Mouse (Mus musculus) forebrain, embryonic 15.5 days (tissue): Measurements from ENCODE around the gene Tbc1d30. TPM values are rescaled to one million over a fixed set of nuclear protein-coding genes. Genes with fewer than 3 reads are reported as not detected.

Experiments
- ATAC-seq: fragments of 200-750 bp; cut with Nextera tagmentation; replicated peaks from 2 replicates; pipeline ENCODE4 v1.8.0; 2017; ENCODE audit warnings: mild to moderate bottlenecking, moderate TSS enrichment, moderate library complexity
- H3K27ac ChIP-seq: fragments of 300-500 bp; sonication (generic); replicated peaks from 2 replicates; pipeline ENCODE4 v1.5.1; 2015; ENCODE audit warnings: mild to moderate bottlenecking, inconsistent platforms
- H3K27me3 ChIP-seq: fragments of 300-500 bp; sonication (generic); 2 replicates; pipeline ENCODE4 v1.6.1; 2015; ENCODE audit warnings: inconsistent platforms
- H3K36me3 ChIP-seq: fragments of 300-500 bp; sonication (generic); 2 replicates; pipeline ENCODE4 v1.6.1; 2015; ENCODE audit warnings: mild to moderate bottlenecking, inconsistent platforms
- H3K4me1 ChIP-seq: fragments of 300-500 bp; sonication (generic); 2 replicates; pipeline ENCODE4 v1.6.1; 2015; ENCODE audit warnings: inconsistent platforms
- H3K4me2 ChIP-seq: fragments of 300-500 bp; sonication (generic); replicated peaks from 2 replicates; pipeline ENCODE4 v1.6.1; 2015; ENCODE audit warnings: mild to moderate bottlenecking, inconsistent platforms
- H3K4me3 ChIP-seq: fragments of 300-500 bp; sonication (generic); 2 replicates; pipeline ENCODE4 v1.5.1; 2015; ENCODE audit warnings: mild to moderate bottlenecking, inconsistent platforms
- H3K9ac ChIP-seq: fragments of 300-500 bp; sonication (generic); replicated peaks from 2 replicates; pipeline ENCODE4 v1.6.1; 2015; ENCODE audit warnings: mild to moderate bottlenecking, inconsistent platforms
- H3K9me3 ChIP-seq: fragments of 300-500 bp; sonication (generic); 2 replicates; pipeline ENCODE4 v1.6.1; 2016; ENCODE audit warnings: inconsistent platforms
- WGBS: fragments of 180-500 bp; shearing (Covaris S2); methylation state at CpG from one replicate; pipeline ENCODE4 v1.1.7; 2015; ENCODE audit warnings: mixed read lengths; 5-methylcytosine and 5-hydroxymethylcytosine counted together
- polyA plus RNA-seq: library from polyadenylated mRNA; unstranded; fragments of >200 nt; fragmentation: Nextera tagmentation; extraction: Ambion mirVana; gene quantifications from 2 replicates; pipeline ENCODE4 v1.2.1, GENCODE M21; 2015

Tbc1d30 gene
- polyA plus RNA-seq, 1 experiment from 2014 or later, result 9.1 TPM

GRCm38 (mm10) chr10:121282436-121282835 is 68.6 kb downstream of the Tbc1d30 start:
- Histone ChIP-seq H3K4me3 (no peak overlapping the region), H3K4me1 (no peaks in the 10 kb centered on the region), H3K9me3 (no peaks in the 10 kb centered on the region), H3K4me2 (no peak overlapping the region), H3K27me3 (no peaks in the 10 kb centered on the region), H3K9ac (no peak overlapping the region), H3K36me3 (peaks cover 3% of the 10 kb centered on the region; the same call in 1 of the 2 replicates), H3K27ac (no peak overlapping the region)
- ATAC-seq, result no peak
- WGBS, result 82% methylated on average over 11 of the region's 11 CpGs

DNA sequence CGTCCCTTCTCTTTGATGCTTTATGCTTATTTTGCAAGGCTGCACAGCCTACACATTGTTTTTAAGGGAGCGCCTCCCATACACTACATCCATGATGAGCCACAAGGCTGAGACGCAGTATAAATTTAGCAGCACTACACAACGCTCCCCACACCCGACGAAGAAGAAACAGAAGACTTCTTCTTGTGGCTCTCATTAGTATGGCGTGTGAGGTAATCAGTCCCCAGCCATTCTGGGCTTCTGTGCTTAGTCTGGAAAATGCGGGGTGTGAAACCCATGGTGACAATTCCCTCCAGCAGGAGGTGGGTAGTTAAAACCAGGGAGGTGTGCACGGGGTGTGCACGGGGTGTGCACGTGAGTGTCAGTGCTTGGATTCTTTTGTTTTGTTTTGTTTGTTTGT is 70.1 kb downstream of the Tbc1d30 start:
- H3K9me3 ChIP-seq, result no peaks in the 10 kb centered on the region
- ATAC-seq, result no peak
- no peaks in the 10 kb centered on the region for H3K27me3 ChIP-seq
- H3K4me1 ChIP-seq, result no peaks in the 10 kb centered on the region
- H3K36me3 ChIP-seq, result 0 out of 2 replicates have a peak, but pooled peaks cover under 1% of the 10 kb centered on the region
- H3K9ac ChIP-seq, result no peak overlapping the region
- H3K4me2 ChIP-seq, result no peak overlapping the region
- H3K27ac ChIP-seq, result no peak overlapping the region
- 75% methylated on average over 11 of the region's 11 CpGs for WGBS
- no peak overlapping the region for H3K4me3 ChIP-seq

- H3K9ac ChIP-seq, result no peak overlapping the region
- 76% methylated on average over 2 of the region's 2 CpGs for WGBS
- no peak overlapping the region for H3K4me3 ChIP-seq
These were observed 74.0 kb downstream of the Tbc1d30 start for GRCm38 (mm10) chr10:121277022-121277471.

DNA sequence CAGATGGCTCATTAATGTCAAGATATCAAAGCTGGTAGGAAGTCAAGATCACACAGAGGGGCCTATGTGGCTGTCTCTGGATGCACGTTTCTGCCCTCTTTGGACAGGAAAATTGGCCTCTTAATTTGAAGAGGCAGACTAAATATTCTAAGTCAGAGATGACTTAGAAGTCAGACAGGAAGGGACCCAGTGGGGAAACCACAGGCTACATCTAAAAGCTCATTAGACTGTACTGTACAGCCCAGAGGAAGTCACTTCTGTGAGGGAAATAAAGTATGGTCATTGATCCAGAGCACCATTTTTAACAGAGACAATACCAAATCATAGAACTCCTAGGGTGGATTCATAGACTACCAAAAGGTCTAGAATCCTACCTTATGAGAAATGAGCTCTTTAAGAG is 76.1 kb downstream of the Tbc1d30 start:
- peaks cover 30% of the 10 kb centered on the region for H3K36me3 ChIP-seq

More at GRCm38 (mm10) chr10:121277022-121277471, 74.0 kb downstream of the Tbc1d30 start:
- Histone ChIP-seq H3K4me2 (no peak overlapping the region), H3K27ac (no peak overlapping the region), H3K4me1 (no peaks in the 10 kb centered on the region), H3K9me3 (no peaks in the 10 kb centered on the region), H3K36me3 (peaks cover 18% of the 10 kb centered on the region), H3K27me3 (no peaks in the 10 kb centered on the region)
- no peak for ATAC-seq

GRCm38 (mm10) chr10:121271002-121271401 is 80.1 kb downstream of the Tbc1d30 start:
- H3K36me3 ChIP-seq, result peaks cover 46% of the 10 kb centered on the region
- ATAC-seq, result no peak
- no peak overlapping the region for H3K4me3 ChIP-seq
- 82% methylated on average over 8 of the region's 8 CpGs for WGBS
- H3K27ac ChIP-seq, result no peak overlapping the region
- H3K9ac ChIP-seq, result no peak overlapping the region
- no peaks in the 10 kb centered on the region for H3K27me3 ChIP-seq
- no peaks in the 10 kb centered on the region for H3K4me1 ChIP-seq
- no peak overlapping the region for H3K4me2 ChIP-seq
- no peaks in the 10 kb centered on the region for H3K9me3 ChIP-seq

More for the DNA sequence above, 76.1 kb downstream of the Tbc1d30 start:
- no peak overlapping the region for H3K4me2 ChIP-seq
- H3K9me3 ChIP-seq, result no peaks in the 10 kb centered on the region
- no peak for ATAC-seq
- no peak overlapping the region for H3K4me3 ChIP-seq
- no peaks in the 10 kb centered on the region for H3K27me3 ChIP-seq
- no peaks in the 10 kb centered on the region for H3K4me1 ChIP-seq
- WGBS, result 97% methylated on average over 1 of the region's 1 CpGs
- no peak overlapping the region for H3K27ac ChIP-seq
- no peak overlapping the region for H3K9ac ChIP-seq

- no peak for ATAC-seq
- H3K4me3 ChIP-seq, result no peak overlapping the region
- peaks cover 36% of the 10 kb centered on the region for H3K36me3 ChIP-seq
- no peaks in the 10 kb centered on the region for H3K4me1 ChIP-seq
- H3K9me3 ChIP-seq, result no peaks in the 10 kb centered on the region
- 89% methylated on average over 8 of the region's 8 CpGs for WGBS
- H3K9ac ChIP-seq, result no peak overlapping the region
- H3K27ac ChIP-seq, result no peak overlapping the region
- no peak overlapping the region for H3K4me2 ChIP-seq
- H3K27me3 ChIP-seq, result no peaks in the 10 kb centered on the region
These were observed 82.3 kb downstream of the Tbc1d30 start for GRCm38 (mm10) chr10:121268771-121269170.

GRCm38 (mm10) chr10:121264204-121264575 is 86.9 kb downstream of the Tbc1d30 start:
- Histone ChIP-seq H3K4me2 (no peak overlapping the region), H3K27ac (no peak overlapping the region), H3K36me3 (peaks cover 18% of the 10 kb centered on the region), H3K4me3 (no peak overlapping the region), H3K4me1 (no peaks in the 10 kb centered on the region), H3K9ac (no peak overlapping the region), H3K9me3 (no peaks in the 10 kb centered on the region), H3K27me3 (no peaks in the 10 kb centered on the region)
- 71% methylated on average over 7 of the region's 7 CpGs for WGBS
- ATAC-seq, result no peak

GRCm38 (mm10) chr10:121263520-121264203 is 87.4 kb downstream of the Tbc1d30 start:
- Histone ChIP-seq H3K27ac (no peak overlapping the region), H3K36me3 (peaks cover 18% of the 10 kb centered on the region), H3K9ac (no peak overlapping the region), H3K9me3 (no peaks in the 10 kb centered on the region), H3K4me2 (no peak overlapping the region), H3K4me3 (no peak overlapping the region), H3K4me1 (no peaks in the 10 kb centered on the region), H3K27me3 (no peaks in the 10 kb centered on the region)
- no peak for ATAC-seq
- WGBS, result 92% methylated on average over 21 of the region's 21 CpGs

DNA sequence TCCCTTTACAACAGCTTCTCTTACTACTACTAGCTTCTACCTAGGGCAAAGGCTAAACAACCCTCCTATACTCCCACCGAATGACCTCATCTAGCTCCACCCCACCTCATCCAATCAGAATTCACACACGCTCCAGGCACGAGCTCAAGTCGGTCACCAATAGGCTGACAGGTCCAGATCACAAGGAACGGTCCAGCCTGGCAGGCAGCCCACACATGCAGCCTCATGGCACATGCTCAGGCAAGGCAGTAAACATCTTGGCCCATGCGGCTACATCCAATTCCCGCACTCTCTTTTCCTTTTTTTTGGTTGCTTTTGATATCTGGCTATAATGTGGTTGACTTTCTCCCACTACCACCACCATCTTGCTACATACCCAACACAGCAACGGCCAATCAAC is 88.9 kb downstream of the Tbc1d30 start:
- no peak overlapping the region for H3K27ac ChIP-seq
- no peaks in the 10 kb centered on the region for H3K27me3 ChIP-seq
- no peak overlapping the region for H3K4me3 ChIP-seq
- H3K36me3 ChIP-seq, result peaks cover 17% of the 10 kb centered on the region
- H3K9me3 ChIP-seq, result no peaks in the 10 kb centered on the region
- H3K4me2 ChIP-seq, result no peak overlapping the region
- no peaks in the 10 kb centered on the region for H3K4me1 ChIP-seq
- 93% methylated on average over 8 of the region's 8 CpGs for WGBS
- H3K9ac ChIP-seq, result no peak overlapping the region
- no peak for ATAC-seq

GRCm38 (mm10) chr10:121261036-121261592 is 90.0 kb downstream of the Tbc1d30 start:
- H3K27ac ChIP-seq, result no peak overlapping the region
- ATAC-seq, result no peak
- no peak overlapping the region for H3K4me3 ChIP-seq
- no peaks in the 10 kb centered on the region for H3K27me3 ChIP-seq
- no peak overlapping the region for H3K9ac ChIP-seq
- peaks cover 7% of the 10 kb centered on the region for H3K36me3 ChIP-seq
- H3K9me3 ChIP-seq, result no peaks in the 10 kb centered on the region
- no peaks in the 10 kb centered on the region for H3K4me1 ChIP-seq
- WGBS, result 96% methylated on average over 6 of the region's 6 CpGs
- H3K4me2 ChIP-seq, result no peak overlapping the region

DNA sequence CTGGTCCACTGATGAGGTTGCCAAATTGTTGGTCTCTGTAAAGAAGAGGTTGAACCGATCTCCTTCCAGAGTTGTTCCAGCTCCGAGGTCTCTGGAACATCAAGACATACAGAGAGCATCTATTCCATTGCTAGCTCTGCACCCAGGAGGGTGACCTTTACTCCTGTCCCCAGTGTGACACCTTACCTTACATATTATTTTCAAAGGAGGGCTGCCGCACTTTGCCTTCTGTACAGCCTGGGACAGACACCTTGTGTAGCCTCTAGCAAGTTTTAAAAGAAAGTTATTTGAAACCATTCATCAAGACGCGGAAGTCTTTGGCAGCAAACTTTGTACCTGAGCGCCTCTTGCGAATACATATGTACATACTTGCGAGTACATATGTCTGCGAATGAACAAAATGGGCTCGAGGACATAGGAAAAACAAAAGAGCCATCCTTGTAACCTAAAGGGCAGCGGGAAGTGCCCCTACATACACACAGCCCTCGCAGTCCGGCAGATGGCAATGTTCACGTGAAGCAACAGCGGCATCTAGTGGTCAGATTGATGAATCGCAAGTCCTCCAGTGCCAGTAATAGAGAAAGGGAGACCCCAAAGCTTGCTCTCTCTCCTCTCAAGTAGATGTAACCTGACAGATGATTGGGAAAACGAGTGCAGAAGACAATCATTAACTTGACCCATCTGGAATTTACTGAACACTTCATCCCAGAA is 94.8 kb downstream of the Tbc1d30 start:
- Histone ChIP-seq H3K9ac (no peak overlapping the region), H3K4me3 (no peak overlapping the region), H3K4me1 (no peaks in the 10 kb centered on the region), H3K9me3 (no peaks in the 10 kb centered on the region), H3K27me3 (no peaks in the 10 kb centered on the region), H3K36me3 (no peaks in the 10 kb centered on the region), H3K27ac (no peak overlapping the region), H3K4me2 (no peak overlapping the region)
- WGBS, result 24% methylated on average over 17 of the region's 17 CpGs
- ATAC-seq, result 0 out of 2 replicates have a peak, but pooled peaks have one; percentile 57

DNA sequence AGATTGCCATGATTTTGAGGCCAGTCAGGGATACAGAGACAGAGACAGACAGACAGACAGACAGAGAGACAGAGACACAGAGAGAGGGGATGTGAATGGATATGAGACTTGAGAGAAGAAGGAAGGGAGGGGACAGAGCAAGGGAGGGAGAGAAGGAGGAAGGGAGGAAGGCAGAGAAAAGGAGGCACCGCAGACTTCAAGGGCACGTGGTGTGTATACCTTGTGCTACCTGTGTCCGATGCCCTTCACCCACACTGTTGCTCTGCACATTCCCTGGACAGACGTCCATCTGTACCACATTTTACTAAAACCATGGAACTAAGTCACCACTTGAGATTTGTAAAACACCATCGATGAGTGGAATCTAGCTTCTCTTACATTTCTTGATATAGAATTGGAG is 95.6 kb downstream of the Tbc1d30 start:
- H3K27me3 ChIP-seq, result no peaks in the 10 kb centered on the region
- H3K36me3 ChIP-seq, result no peaks in the 10 kb centered on the region
- 86% methylated on average over 5 of the region's 5 CpGs for WGBS
- no peak overlapping the region for H3K9ac ChIP-seq
- no peak overlapping the region for H3K4me3 ChIP-seq
- no peak overlapping the region for H3K27ac ChIP-seq
- no peaks in the 10 kb centered on the region for H3K4me1 ChIP-seq
- H3K9me3 ChIP-seq, result no peaks in the 10 kb centered on the region
- no peak for ATAC-seq
- no peak overlapping the region for H3K4me2 ChIP-seq
